Mouse (Mus musculus) cerebellum, adult 2 months (tissue): ENCODE measurements around the gene Cxcr5. TPM values are rescaled to one million over a fixed set of nuclear protein-coding genes. Genes with fewer than 3 reads are reported as not detected.

Experiments
- DNase-seq, 2 experiments: peaks; one replicate each; pipeline ENCODE4 v3.0.0; 2021
- H3K27ac ChIP-seq: fragments of 200-500 bp; 2 replicates; pipeline ENCODE4 v1.5.1; 2012; ENCODE audit warnings: low read length, control low read depth, inconsistent platforms; ENCODE audit not compliant: insufficient read depth
- H3K27me3 ChIP-seq: fragments of 200-500 bp; 2 replicates; pipeline ENCODE4 v1.6.1; 2012; ENCODE audit warnings: inconsistent platforms, mild to moderate bottlenecking, low read length, moderate library complexity; ENCODE audit not compliant: control insufficient read depth, insufficient read depth
- H3K4me1 ChIP-seq: fragments of 200-500 bp; 2 replicates; pipeline ENCODE4 v1.6.1; 2011; ENCODE audit warnings: low read length; ENCODE audit not compliant: control insufficient read depth, insufficient read depth
- H3K4me3 ChIP-seq: fragments of 200-500 bp; replicated peaks from 2 replicates; pipeline ENCODE3; 2011; ENCODE audit warnings: mild to moderate bottlenecking, low read depth, low read length, control low read depth; ENCODE audit not compliant: insufficient read depth
- CTCF ChIP-seq: fragments of 200-500 bp; IDR thresholded peaks from 2 replicates; pipeline ENCODE4 v1.5.1; 2011; ENCODE audit warnings: low read depth, mild to moderate bottlenecking, control low read depth, low read length, moderate library complexity, borderline replicate concordance; ENCODE audit not compliant: insufficient read depth
- POLR2A ChIP-seq: fragments of 200-500 bp; IDR thresholded peaks from 2 replicates; pipeline ENCODE4 v1.6.1; 2011; ENCODE audit warnings: low read length, control low read depth, borderline replicate concordance; ENCODE audit not compliant: insufficient read depth
- WGBS: fragments of 180-500 bp; shearing (Covaris S2); methylation state at CpG from one replicate; pipeline ENCODE4 v1.1.7; 2018; 5-methylcytosine and 5-hydroxymethylcytosine counted together
- polyA plus RNA-seq: library from polyadenylated mRNA; depleted of rRNA; stranded (reverse); fragments of >200 nt; gene quantifications from 2 replicates; pipeline ENCODE4 v1.2.3, GENCODE M21; 2012

Cxcr5 gene
- polyA plus RNA-seq, 1 experiment = 0.20 TPM

DNA sequence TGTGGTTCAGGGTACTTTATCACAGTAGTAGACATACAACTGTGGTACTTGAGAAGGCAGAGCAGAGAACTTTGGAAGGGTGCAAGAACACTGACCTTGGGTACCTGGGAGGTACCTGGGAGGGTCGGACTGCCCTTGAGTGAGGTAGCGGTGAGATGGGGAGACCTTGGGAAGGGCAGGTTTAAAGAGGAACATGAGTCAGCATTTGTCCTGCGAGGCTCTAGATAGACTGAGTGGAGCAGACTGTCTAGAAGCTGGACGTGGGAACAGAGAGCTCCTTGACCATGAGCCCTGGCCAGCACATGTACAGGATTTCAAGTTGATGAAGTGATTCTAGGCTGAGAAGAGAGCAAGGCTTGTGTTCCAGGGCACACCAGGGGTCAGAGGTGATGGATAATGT, 19.3 kb downstream of the Cxcr5 start:
- Histone ChIP-seq H3K27ac (no peak overlapping the region), H3K4me1 (no peaks in the 10 kb centered on the region), H3K27me3 (no peaks in the 10 kb centered on the region), H3K4me3 (no peak overlapping the region)
- DNase-seq = no peak
- TF ChIP-seq CTCF (no peak), POLR2A (no peak)
- WGBS = 87% methylated on average over 4 of the region's 4 CpGs

DNA sequence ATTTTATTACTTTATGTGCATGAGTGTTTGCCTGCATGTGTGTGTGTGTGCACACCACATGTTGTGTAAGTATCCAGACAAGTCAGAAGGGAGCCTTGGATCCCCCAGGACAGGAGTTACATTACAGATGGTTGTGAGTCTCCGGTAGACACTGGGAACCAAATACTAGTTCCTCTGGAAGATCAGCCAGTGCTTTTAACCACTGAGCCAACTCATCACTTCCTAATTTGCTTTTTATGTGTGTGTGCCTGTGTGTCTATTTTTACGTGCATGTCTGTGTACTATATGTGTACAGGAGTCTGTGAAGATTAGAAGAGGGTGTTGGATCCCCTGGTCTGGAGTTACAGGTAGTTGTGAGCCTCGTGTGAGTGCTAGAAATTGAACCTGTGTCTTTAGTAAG, 21.0 kb downstream of the Cxcr5 start:
- DNase-seq = no peak
- TF ChIP-seq CTCF (no peak), POLR2A (no peak)
- 81% methylated on average over 3 of the region's 3 CpGs for WGBS
- no peak overlapping the region for H3K4me3 ChIP-seq
- H3K27me3 ChIP-seq = no peaks in the 10 kb centered on the region
- H3K4me1 ChIP-seq = no peaks in the 10 kb centered on the region
- H3K27ac ChIP-seq = no peak overlapping the region

DNA sequence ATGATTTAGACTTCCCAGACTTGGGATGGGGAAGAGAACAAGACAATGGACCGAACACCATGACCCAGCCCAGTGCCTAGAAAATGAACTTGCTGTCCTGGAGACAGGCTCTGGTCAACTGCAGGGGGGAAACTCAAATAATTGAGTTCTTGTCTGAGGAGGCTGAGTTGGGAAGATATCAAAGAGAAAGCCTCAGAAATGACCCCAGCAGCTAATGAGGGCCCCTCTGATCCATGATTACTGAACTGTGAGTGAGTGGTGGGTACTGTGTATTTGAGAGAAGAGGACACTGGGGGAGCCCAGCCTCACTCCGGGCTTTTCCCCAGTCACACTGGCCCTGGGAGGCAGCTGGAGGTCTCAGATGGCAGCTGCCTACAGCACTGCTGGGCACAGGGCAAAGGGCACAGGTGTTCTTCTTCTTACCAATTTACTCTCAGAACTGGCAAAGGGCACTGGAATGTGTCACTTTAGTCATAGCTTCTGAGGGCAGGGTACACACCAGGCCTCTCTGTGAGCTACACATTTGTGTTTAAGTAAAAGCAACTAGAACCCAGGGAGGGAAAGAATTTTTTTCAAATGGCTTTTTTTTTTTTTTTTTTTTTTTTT, 21.8 kb downstream of the Cxcr5 start:
- Histone ChIP-seq H3K27me3 (no peaks in the 10 kb centered on the region), H3K4me3 (no peak overlapping the region), H3K27ac (no peak overlapping the region), H3K4me1 (no peaks in the 10 kb centered on the region)
- DNase-seq = no peak
- 52% methylated on average over 2 of the region's 2 CpGs for WGBS
- TF ChIP-seq POLR2A (no peak), CTCF (no peak)

DNA sequence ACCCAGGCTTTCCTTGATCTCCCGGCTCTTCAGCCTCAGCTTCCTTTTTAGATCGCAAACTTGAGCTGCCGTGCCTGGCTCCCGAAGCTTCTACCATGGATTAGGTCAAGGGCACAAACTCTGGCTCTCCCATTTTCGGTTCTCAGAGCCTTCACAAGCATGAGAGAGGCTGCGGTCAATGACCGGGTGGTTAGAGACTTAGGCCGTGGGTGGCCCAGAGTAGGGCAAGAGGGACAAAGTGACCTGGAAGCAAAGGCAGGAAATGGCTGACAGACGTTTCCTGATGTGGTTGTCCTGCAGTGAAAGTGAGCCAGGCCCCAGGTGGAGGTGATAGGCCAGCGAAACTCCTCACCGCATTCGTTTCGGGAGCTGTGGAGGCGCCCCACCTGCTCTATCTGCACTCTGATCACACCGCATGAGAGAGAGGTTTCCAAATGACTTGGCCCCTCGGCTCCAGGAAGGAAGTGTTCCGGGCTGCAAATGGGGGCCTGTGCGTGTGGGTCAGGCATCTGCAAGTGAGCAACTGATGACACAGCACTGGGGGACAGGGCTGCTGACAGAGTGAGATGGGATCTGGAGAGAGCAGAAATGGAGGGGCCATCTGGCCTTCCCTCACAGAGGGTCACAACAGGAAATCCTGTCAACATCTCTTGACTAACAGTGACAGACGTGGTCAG, 23.9 kb downstream of the Cxcr5 start:
- no peak overlapping the region for H3K4me3 ChIP-seq
- TF ChIP-seq POLR2A (no peak), CTCF (no peak)
- no peaks in the 10 kb centered on the region for H3K4me1 ChIP-seq
- H3K27me3 ChIP-seq = no peaks in the 10 kb centered on the region
- no peak overlapping the region for H3K27ac ChIP-seq
- WGBS = 83% methylated on average over 19 of the region's 19 CpGs
- DNase-seq = no peak

DNA sequence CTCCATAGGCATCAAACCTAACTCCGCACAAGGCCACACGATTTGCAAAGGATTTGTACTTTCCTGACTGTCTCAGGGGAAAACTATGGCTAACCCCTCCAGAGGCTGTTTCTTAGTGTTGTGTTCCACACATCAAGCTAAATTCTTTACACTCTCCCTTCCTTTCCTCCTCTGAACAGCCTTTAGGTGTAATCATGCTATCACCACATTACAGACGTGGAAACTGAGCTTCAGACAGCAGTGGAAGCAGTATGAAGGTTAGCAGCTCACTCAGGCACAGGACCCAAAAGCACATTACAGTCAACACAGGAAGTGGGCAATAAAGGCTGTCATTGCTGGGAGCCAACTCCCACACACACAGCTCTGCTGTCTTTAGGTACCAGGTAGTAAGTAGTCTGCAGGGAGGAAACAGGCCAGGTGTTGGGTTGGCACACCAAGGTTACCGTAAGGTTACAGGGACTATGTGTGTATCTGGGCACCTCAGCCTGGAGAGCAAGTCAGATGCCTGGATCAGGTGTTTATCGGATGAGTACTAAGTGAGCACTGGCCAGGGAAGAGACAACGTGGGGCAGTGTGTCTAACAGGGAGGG, 28.6 kb downstream of the Cxcr5 start:
- H3K27ac ChIP-seq = no peak overlapping the region
- TF ChIP-seq POLR2A (no peak), CTCF (no peak)
- H3K4me3 ChIP-seq = no peak overlapping the region
- H3K4me1 ChIP-seq = no peaks in the 10 kb centered on the region
- 92% methylated on average over 6 of the region's 6 CpGs for WGBS
- DNase-seq = no peak
- H3K27me3 ChIP-seq = no peaks in the 10 kb centered on the region

DNA sequence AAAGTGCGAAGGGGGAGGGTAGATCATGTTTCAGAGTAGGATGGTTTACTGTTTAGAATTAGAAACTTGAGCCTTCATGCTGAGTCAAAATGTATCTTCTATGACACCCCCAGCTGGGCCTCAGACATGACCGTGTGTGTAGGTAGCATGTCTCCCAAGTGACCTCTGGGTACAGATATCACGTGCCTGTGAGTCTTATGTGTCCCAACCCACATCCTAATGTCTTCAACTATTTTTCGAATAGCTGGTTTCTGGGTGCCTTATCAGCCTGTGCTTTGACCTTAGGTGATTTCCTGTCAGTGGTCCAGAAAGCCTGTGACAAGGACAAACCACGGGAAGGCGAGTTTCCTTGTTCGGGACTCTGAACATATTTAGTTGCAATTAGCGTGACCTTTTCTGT, 33.3 kb downstream of the Cxcr5 start:
- no peak for TF ChIP-seq CTCF
- TF ChIP-seq POLR2A = no peak
- Histone ChIP-seq H3K4me1 (peaks cover 6% of the 10 kb centered on the region), H3K4me3 (no peak overlapping the region), H3K27me3 (no peaks in the 10 kb centered on the region; the same call in 1 of the 2 replicates), H3K27ac (no peak overlapping the region)
- WGBS = 84% methylated on average over 8 of the region's 8 CpGs
- no peak for DNase-seq

DNA sequence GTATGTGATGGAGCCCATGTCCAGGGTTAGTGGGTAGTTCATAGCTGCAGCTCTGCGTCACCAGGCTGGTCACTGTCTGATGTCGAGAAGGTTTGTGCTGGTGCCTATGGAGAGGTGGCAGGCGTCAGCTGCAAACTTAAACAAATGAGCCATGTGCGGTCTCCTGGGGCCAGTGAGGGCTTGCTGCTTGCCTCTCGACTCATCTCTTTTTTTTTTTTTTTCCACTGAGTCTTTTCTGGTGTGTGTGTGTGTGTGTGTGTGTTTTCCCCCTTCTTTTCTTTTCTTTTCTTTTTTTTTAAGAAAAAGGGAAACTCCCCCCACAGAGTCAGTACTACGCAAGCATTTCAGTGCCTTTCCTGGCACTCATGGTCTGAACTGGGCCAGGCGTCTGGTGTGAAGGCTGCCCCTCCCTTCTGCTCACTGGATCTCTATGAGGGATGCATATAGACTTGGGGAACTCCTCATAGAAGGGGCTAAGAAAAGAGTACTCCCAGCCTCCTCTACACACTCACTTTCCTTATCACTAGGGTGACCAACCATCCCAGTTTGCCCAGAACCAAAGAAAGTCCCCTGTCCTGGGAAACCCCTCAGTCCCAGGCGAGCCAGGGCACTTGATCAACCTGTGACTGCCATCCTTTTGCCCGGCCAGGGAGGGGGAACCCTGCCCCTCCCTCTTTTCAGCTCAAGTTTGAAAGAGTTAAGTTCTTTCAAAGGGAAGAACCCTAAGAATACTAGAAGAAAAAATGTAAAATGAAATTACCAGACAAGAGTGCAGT, 35.2 kb downstream of the Cxcr5 start:
- TF ChIP-seq CTCF = no peak
- no peak for TF ChIP-seq POLR2A
- 50% methylated on average over 9 of the region's 9 CpGs for WGBS
- peaks cover 6% of the 10 kb centered on the region for H3K4me1 ChIP-seq
- H3K4me3 ChIP-seq = no peak overlapping the region
- DNase-seq = no peak
- H3K27me3 ChIP-seq = no peaks in the 10 kb centered on the region; the same call in 1 of the 2 replicates
- H3K27ac ChIP-seq = no peak overlapping the region

DNA sequence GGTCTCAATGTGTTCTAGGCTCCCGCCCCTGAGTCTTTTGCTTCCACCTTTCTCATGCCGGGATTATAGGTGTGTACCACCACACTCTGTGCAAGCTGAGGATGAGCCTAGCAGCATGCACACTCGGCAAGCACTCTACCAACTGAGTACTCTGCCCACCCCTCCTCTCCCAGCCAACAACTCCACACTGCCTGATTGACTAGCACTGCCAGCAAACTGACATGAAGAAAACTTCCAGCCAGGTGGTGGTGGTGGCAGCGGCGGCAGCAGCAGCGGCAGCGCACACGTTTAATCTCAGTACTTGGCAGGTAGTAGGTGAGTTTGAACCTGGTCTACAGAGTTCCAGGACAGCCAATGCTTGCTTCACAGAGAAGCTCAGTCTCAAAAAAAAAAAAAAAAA, 36.1 kb downstream of the Cxcr5 start:
- 60% methylated on average over 8 of the region's 8 CpGs for WGBS
- TF ChIP-seq POLR2A = no peak
- TF ChIP-seq CTCF = no peak
- H3K4me3 ChIP-seq = no peak overlapping the region

More for the DNA sequence above, 36.1 kb downstream of the Cxcr5 start:
- DNase-seq = no peak
- Histone ChIP-seq H3K27me3 (no peaks in the 10 kb centered on the region; the same call in 1 of the 2 replicates), H3K27ac (no peak overlapping the region), H3K4me1 (peaks cover 6% of the 10 kb centered on the region)
